Mouse (Mus musculus): ENCODE data around the gene Nipbl.

Nipbl gene

DNA sequence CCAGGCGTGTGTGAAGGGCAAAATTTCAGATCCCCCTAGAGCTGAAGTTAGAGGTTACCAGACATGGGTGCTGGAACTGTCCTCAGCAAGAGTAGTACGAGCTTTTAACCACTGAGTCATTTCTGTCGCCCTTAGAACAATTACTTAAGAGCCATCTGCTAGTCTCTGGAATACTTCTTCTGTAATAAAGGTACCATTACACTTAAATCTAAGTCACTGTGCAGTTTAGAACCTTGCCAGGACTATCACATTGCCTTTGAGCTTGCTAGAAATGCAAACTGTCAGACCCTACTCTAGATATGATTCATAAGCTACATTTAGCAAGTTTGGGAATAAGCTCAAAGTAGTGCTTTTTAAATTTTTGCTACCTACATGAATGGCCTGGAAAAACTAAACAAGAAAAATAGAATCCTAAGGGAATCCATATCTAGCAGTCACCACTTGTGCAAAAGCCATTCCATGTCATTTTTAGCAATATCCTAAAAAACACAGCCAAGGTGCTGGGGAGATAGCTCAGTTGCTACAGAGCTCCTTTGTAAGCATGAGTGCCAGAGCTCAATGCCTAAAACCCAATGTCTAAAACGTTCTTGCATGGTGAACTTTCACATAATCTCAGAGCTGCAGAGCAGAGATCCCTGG lies 27.6 kb downstream of the Nipbl start:
- no peak for DNase-seq (ENCODE audit: low spot score in 2 of 2)

DNA sequence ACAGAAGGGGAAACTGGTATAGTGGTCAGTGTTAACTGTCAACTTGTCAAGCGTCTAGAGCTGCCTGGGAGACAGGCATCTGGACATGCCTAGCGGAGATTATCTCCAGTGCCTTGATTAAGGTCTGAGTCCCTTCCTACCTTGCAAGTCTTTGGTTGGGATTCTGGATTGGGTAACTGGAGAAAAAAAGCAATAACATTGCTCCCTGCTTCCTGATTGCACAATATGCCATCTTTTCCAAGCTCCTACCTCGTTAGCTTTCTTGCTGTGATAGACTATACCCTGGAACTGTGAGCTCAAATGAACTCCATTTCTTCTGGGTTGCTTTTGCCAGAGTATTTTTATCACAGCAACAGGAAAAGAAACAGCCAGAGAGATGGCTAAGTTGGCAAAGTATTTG lies 30.9 kb downstream of the Nipbl start:
- no peak for DNase-seq (ENCODE audit: low spot score in 2 of 2)

DNA sequence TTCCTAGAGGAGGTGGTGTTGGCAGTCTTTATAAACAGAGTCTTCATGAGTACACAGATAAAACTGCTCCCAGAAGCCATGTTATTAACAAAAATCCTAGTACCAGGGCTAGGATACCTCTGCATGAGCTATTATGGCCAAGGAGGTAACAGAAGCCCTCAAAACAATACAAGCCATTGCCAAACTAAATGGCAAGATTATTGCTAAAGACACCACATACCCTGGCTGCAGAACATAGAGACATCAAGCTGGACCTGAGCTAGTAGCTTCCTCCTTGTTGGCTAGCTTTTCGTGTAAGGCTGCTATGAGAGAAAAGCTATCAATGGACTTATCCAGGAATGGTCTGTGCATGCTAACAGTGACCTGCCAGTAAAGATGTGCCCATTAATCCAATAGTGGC lies 32.4 kb downstream of the Nipbl start:
- no peak for DNase-seq (ENCODE audit: low spot score in 2 of 2)

DNA sequence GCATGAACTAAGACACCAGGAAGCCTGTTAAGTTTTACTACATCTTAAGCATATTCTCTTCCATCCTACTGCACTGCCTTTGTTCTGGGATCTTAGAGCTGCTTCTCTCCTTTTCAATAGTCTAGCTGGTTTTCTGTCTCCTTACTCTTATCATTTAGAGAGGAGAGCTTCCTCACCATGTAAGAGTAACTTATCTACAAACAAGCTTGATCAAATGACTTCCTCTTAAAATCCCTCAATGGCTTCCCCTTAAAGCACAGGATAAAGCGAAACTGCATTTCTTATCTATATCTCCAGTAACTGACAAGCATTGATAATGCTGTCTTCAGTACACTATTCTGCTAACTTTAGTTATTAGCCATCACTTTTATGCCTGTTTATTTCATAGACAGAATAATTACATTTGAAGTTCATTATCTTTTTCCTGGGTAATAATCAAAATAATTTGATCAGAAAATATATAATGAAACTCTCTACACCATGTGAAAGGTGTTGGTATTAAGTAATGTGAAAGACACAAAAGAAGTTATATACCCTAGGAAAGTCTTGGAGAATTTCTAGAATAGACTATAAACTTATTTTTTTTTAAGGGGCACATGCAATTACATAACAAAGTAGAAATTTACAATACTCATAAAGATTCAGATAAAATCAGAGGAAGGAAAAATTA lies 33.0 kb downstream of the Nipbl start:
- DNase-seq (ENCODE audit: low spot score in 2 of 2), result no peak

DNA sequence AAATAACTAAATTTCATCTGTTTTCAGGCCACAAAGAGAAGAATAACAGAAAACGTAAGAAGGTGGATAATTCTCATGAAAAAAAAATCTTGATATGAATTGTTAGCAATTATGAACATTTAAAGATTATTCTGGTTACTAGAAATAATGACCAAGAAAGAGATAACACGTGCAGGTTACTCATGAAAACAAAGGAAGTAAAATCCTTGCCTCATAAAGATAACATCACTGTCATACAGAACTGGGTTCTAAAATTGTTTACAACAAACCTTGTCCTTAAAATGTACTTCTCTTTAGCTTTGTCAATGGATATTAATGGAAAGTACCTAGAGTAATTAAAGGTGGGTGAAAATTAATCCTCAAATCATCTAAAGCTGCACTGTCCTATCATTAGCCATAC lies 37.2 kb downstream of the Nipbl start:
- no peak for DNase-seq (ENCODE audit: low spot score in 2 of 2)

DNA sequence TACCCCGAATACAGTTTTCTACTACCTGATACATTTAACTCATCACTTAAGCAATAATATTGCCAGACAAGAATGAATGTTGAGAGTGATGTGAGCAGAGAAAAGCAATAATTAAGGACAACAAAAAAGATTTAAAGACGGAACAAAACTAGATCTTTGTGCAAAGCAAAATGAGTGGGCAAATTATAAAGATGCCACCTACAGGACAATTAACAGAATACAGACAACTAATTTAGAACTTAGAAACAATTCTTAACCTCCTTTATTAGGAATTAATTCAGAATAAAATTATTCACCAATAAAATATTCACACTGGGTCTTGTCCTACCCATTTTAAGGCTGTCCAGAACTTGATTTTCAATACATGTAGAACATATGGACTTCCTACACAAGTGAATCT lies 38.0 kb downstream of the Nipbl start:
- DNase-seq (ENCODE audit: low spot score in 2 of 2), result no peak

DNA sequence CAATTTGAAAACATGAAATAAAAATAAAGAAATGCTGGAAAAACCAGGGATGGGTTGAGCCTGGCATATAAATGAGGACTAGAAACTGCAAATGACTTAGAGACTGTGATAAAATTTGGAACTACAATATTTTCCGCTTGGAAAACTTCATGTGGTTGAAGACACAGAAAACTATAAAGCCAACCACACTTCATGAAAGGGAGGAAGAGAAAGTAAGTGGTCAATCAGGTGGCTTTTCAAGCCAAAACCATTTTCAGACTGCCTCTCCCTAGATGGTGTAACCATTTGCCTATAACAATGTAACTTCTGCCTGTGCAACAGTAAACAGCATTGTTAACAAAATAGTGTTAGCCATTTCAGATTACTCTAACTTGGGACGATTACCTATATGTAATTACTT lies 41.7 kb downstream of the Nipbl start:
- DNase-seq (ENCODE audit: low spot score in 2 of 2), result no peak

DNA sequence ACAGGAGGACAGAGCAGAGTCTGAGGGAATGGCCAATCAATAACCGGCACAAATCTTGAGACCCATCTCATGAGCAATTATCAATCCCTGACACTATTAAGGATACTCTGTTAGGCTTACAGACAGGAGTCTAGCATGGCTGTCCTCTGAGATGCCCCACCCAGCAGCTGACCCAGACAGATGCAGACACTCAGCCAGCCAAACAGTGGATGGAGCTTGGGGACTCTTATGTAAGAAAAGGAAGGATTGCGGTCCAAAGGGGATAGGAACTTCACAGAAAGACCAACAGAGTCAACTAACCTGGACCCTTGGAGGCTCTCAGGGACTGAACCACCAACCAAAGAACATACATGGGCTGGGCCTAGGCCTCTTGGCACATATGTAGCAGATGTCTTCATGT lies 42.7 kb downstream of the Nipbl start:
- no peak for DNase-seq (ENCODE audit: low spot score in 2 of 2)

DNA sequence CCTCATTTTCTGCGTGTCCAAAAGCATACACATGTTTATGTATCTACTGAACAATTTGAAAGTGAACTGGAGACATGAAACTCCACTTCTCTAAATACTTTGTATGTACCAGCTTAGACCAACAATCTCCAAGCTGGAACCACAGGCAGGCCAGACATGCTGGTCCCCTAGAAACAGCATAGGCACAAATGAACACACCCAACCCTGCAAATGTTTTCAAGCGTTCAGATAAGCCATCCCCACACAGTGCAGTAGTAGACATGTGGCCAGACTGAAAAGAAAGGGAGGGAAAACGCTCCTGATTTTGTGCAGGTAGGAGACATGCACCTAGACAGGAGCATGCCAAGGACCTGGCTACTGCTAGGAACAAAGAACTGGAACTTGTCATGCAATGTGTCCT lies 52.5 kb downstream of the Nipbl start:
- DNase-seq (ENCODE audit: low spot score in 2 of 2), result no peak

DNA sequence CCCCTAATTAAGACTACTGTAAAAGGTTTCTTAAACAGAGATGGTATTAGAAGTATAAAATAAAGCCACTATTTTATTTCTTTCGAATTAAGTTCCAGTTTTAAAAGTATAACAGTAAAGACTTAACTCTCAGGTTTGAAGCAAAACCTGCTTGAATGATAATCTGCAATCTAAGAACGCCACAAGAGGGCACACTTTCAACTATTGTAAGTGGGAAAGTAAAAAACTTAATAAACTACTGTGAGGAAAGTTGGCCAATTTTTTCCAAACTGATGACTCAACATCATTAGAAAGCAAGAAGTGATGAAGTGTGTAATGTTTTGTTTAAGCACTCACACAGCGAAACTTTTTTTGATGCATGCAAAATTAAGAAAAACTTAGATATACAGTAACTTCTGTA lies 62.0 kb downstream of the Nipbl start:
- DNase-seq (ENCODE audit: low spot score in 2 of 2), result peak in 1 of 2 experiments; percentile 39

DNA sequence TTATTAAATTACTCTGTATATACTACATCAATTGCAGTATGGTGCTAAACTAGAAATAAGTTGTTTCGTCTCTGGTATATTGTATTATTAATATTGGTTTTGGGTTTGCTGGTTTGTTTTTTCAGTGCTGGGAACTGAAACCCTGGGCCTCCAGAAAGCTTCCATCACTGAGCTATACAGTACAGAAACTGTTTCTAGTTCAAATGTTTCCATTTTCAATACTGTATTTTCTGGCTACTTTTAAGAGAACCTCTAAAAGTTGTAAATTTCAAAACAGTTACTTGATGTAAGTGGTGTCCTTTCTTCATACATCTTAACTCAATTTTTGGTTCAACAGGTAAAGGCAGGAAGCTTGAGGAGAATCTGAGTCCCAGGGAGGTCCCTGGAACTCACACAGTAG lies 68.6 kb downstream of the Nipbl start:
- no peak for DNase-seq (ENCODE audit: low spot score in 2 of 2)

DNA sequence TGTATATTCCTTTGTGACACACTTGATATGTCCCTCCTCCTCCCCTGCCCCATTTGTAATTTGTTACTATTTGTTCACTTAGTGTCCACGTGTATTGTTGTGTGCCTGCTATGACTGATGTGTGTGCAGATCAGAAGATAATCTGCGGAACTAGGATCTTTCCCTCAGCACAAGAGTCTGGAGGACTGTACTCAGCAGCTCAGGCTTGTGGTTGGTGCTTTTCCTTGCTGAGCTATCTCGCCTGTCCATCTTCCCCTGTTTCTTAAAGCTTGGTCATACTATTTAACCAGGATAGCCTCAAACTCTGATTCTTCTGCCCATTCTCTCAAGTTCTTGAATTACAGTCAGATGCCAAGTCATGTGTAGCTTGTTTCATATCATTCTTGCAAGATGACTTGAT lies 69.5 kb downstream of the Nipbl start:
- no peak for DNase-seq (ENCODE audit: low spot score in 2 of 2)

DNA sequence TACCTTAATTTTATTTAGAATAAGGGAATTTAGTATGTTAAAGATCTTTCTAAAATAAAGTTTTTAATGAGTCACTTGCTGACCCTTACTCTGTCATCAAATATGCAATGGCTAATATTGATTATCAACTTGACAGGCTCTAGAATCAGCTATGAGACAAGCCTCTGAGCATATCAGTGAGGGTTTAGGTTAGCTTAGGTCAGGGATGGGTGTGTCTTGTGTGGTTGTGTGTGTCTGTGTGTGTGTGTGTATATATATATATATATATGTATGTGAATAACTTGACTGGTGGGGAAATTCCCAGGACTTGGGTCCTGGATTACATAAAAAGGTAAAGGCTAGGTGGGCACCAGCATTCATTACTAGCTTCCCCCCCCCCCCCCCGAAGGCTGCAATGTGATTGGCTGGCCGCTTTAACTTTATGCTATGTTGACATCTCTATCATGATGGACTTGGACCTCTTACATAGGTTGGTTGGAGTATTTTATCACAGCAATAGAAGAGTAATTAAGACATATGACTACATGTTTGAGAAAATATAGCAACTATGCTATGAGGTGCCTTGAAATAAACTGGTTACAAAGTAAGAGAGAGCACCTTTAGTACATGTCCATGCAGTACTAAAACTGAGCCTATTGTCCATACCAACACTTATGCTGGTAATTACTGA lies 97.0 kb downstream of the Nipbl start:
- no peak for DNase-seq (ENCODE audit: low spot score in 2 of 2)

DNA sequence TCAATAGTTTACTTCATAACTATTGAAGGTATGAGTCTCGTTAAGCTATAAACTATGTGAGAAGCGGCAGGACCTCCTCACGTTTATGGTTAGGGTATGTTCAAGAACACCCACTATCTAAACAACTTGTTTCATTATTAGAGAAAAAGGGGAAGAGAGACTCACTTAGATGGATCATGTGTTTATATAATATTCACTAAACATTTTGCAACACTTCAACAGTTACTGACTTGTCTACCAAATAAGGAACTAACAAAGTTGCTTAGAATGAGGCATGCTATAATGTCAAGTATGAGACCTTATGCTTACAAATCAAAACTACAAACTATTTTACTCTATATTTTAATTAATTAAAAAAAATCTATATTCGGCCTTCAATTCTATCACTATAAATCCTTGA lies 103.7 kb downstream of the Nipbl start:
- DNase-seq (ENCODE audit: low spot score in 2 of 2), result no peak

DNA sequence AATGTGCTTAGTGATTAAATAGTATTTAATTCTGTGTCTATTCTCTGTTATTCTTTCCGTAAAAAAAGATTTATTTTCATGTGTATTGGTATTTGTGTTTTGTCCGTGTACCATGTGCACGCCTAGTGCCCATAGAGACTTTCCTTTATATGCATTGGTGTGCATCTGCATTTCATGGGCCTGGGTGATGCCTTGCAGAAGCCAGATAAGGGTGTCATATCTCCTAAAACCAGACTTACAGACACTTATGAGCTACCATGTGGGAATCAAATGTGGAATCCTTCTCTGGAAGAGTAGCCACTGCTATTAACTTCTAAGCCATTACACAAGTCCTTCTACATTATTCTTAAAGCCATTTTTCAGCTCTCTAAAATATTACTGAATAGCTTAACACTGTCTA lies 112.7 kb downstream of the Nipbl start:
- no peak for DNase-seq (ENCODE audit: low spot score in 2 of 2)

DNA sequence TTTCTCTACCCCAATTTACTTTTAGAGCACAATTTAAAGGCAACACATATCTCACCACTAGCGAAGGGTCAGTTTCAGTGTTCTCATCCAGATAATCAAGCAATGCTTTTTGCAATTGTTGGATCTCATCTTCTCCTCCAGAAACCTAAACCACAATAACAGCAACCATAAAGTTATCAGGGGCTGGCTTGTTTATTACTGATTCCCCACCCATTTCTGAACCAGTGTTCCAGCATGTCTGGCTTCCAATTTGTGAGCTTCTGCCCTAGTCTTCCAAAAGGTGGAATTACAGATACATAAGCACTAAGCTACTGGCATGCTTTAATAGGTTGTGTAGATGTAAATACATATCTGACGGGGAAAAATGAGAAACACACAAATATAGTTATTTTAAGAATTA lies 118.6 kb downstream of the Nipbl start:
- DNase-seq (ENCODE audit: low spot score in 2 of 2), result no peak

DNA sequence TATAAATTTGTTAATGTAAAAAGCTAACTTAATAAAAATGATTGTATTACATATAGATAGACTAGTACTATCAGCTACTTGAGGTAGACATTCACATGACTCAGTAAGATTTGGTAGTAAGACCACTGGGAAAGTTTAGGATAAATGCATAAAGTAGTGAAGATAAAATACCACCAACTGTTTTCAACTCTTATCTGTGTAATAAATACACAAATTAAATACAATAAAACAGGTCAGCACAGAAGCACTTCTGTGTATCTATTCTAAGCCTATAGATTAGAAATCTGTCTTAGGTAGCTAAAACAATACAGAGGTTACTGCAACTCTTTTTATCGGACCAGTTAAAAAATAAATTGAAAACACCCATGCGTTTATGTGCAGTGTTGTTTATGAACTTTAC lies 119.4 kb downstream of the Nipbl start:
- no peak for DNase-seq (ENCODE audit: low spot score in 2 of 2)

DNA sequence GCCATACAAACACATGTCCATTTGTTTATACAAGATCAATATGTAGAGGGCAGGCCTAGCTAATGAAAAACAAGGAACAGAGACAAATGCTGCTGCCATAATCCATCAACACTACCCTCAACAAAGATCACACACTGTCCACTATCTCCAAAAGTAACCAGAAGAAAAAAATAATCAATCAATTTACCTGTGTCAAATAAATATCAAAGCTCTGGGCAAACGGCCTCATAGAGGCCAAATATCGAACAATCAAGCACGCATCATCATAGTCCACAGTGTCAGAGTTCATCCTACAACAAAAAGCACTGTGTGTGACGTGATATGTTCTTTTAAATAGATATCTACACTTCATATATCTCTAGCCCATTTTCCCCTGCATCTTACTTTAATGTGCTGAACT lies 120.2 kb downstream of the Nipbl start:
- DNase-seq (ENCODE audit: low spot score in 2 of 2), result no peak

DNA sequence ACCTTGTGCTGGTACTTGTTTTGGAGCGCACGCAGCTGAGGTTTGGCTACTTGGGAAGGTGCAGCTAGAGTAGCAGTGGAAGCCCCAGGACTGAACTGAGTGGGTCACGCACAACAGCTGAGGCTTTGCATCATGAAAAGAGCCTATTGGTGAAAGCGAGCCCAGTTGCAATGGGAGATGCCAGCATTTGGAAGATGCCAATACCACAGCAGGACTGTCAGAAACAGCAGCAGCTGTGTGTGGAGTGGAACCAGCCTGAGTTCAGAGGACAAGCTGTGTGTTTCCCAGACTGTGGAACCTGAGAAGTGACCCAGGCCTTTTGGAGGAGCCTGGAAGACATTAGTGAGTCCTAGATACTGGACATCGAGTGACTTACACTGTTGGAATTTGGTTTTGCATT lies 122.8 kb downstream of the Nipbl start:
- no peak for DNase-seq (ENCODE audit: low spot score in 2 of 2)

DNA sequence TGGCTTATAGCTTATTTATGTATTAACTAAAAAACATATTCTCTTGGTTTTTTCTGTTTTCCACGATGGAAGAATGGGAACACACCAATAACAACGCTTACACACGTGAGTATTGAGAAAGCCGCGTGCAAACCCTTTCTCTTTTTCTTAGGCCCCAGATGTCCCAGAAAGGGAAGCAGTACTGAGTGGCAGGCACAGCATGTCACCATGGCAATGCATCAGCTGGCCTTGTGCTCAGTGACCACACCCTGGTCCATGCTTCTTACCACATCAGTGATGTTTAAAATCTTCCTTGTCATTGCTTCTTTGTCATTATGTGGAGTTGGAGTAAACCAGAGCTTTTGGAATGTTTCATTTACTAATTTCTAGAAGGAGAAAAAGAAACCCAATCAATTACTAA lies 125.1 kb downstream of the Nipbl start:
- no peak for DNase-seq (ENCODE audit: low spot score in 2 of 2)

DNA sequence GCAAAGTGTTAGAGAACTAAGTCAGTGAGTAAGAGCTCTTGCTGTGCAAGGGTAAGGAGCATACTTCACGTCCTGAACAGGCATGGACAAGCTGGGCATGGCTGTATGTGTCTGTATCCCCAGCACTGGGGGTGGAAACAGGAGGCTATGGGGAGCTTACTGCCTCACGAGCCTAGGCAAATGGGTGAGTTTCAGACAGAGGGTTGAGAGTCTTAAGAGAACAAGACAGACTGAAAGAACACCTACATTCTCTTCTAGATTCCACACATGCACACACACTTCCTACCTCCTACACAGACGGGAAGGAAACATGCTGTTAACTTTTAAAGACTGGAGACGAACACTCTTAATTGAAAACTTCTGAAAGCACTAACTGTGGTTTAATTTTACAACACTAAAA lies 126.9 kb downstream of the Nipbl start:
- no peak for DNase-seq (ENCODE audit: low spot score in 2 of 2)

DNA sequence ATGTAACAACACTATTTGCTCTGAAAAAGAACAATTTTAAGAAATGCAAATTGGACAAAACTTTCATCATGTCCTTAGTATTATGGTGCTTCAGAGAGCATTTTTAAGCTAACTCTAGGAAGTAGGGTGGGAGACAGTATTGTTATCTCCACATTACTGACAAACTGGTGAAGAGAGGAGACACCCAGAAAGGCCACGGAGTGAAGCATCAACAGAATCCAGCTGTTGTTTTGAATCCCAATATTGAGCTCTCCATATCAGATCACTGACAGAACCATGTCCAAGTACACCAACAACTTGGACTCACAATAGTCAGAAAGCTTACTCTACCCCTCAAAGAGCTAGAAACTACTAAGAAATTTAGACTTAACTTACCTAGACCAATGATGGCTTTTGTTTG lies 138.8 kb downstream of the Nipbl start:
- no peak for DNase-seq (ENCODE audit: low spot score in 2 of 2)

DNA sequence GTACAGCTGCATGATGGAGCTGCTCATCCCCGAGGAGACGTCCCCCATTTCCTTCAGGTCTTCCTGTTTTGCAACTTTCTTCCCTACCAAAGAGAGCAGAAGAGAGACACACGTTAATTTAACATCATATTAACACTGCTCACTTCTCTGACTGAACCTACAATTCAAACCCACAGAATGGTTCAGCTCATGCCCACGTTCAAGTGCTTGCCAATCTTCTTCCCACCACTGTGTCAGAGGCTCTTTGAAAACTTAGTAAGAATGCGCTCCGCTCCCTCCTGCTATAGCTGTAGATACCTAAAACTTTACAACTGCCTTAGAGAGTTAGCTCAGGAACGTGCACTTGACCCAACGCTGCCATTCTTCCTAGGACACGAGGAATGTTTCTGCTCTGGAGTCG lies 141.3 kb downstream of the Nipbl start:
- DNase-seq (ENCODE audit: low spot score in 2 of 2), result no peak

DNA sequence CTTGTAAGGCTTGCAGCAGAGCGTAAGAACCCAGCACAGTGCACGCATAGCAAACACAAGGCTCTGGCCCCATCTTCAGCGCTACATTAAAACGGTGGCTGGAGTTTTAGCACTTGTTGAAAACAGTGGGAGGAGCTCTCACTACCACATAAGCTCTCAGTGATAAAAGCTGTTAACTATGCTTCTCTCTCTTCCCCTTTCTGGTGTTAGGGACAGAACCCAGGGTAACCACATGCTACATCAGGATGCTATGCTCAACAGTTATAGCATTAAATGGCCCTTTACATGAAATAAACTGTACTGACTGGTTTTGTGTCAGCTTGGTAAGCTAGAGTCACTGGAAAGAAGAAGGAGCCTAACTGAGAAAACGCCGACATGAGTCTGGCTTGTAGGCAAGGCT lies 150.1 kb downstream of the Nipbl start:
- DNase-seq (ENCODE audit: low spot score in 2 of 2), result no peak

Data from right cerebral cortex, postnatal 10 days (tissue).